Mouse (Mus musculus) layer of hippocampus, adult 2 months (tissue): Measurements from ENCODE around the gene Lst1. TPM values are rescaled to one million over a fixed set of nuclear protein-coding genes. Genes with fewer than 3 reads are reported as not detected.
A peak's percentile ranks its signal among the peaks of the same experiment; 100 is the strongest.

Experiments used
- DNase-seq, 2 experiments: peaks; one replicate each; pipeline ENCODE4 v3.0.0; 2022; ENCODE audit warnings: low spot score in 2 of 2
- H3K27ac ChIP-seq: fragments of 200-600 bp; 2 replicates; pipeline ENCODE4 v1.8.1; 2022
- H3K4me3 ChIP-seq: fragments of 200-600 bp; 2 replicates; pipeline ENCODE4 v1.8.1; 2022; ENCODE audit warnings: mild to moderate bottlenecking
- CTCF ChIP-seq: fragments of 200-600 bp; conservative IDR thresholded peaks from 2 replicates; pipeline ENCODE4 v1.8.1; 2022; ENCODE audit warnings: antibody characterized with exemption, mild to moderate bottlenecking, moderate library complexity
- total RNA-seq, 2 experiments: library from RNA; stranded (reverse); gene quantifications; 2 replicates each; pipeline ENCODE4 v1.2.3; 2021

The Lst1 gene
- total RNA-seq, 2 experiments from 2014 or later, result 6.2 to 8.6 TPM

DNA sequence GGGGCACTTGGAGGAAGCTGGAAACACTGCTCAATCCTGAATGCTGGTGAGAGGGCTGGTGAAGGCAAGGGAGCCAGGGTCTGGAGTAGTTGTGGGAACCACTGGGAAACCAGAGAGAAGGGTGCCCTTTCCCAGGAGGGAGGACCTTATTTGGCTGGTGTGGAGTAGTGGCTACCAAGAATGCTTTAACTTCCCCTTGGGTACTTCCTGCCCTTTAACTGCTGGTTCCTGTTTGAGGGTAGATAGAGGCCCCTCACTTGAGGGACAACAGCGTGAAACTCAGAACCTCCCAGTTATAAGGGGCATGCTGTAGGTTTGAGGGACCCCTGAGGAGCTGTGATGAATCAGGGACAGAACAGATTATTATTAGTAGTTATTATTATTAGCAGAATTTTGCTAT is 947 bp upstream of the Lst1 start:
- Histone ChIP-seq H3K27ac (peak overlapping the region; percentile 47; the same call in 1 of the 2 replicates), H3K4me3 (no peak overlapping the region)
- no peak for TF ChIP-seq CTCF
- DNase-seq, result no peak

DNA sequence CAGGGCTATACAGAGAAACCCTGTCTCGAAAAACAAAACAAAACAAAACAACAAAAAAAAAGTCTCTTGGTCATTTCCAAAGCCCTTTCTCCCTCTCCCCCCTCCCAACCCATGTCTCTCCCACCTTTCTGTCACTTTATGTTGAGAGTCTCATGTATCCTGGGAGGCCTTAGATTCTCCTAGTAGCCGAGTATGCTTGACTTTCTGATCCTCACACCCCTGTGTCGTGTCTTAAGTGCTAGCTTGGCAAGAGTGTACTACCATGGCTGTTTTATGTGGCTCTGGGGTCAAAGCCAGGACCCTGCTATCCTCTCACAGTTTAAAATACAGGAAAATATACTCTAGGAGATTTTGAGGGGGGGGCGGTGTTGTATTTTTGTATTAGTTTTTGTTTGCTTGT is 894 bp downstream of the Lst1 start:
- TF ChIP-seq CTCF, result no peak
- no peak for DNase-seq
- Histone ChIP-seq H3K27ac (no peak overlapping the region), H3K4me3 (no peak overlapping the region)

DNA sequence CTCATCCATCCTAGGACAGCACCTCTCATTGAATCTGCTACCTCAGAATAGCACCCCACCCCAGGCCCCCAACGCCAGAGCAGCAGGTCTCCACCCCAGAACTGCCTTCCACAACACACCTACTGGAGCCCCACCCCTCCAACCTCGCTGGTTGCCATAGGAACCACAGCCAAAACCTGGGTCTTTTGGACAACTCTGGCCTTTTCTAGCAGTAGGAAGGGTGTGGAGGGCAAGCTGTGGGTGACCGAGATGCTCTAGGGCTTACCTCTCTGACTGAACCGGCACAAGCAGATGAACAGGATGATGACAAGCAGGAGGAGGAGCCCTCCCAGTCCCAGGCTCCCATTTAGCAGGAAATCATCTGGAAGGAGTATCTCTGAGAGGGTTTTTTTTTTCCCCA is 1.6 kb downstream of the Lst1 start:
- no peak for TF ChIP-seq CTCF
- peak overlapping the region; percentile 52 for H3K4me3 ChIP-seq
- peak overlapping the region; percentile 74; the same call in 1 of the 2 replicates for H3K27ac ChIP-seq
- no peak for DNase-seq

DNA sequence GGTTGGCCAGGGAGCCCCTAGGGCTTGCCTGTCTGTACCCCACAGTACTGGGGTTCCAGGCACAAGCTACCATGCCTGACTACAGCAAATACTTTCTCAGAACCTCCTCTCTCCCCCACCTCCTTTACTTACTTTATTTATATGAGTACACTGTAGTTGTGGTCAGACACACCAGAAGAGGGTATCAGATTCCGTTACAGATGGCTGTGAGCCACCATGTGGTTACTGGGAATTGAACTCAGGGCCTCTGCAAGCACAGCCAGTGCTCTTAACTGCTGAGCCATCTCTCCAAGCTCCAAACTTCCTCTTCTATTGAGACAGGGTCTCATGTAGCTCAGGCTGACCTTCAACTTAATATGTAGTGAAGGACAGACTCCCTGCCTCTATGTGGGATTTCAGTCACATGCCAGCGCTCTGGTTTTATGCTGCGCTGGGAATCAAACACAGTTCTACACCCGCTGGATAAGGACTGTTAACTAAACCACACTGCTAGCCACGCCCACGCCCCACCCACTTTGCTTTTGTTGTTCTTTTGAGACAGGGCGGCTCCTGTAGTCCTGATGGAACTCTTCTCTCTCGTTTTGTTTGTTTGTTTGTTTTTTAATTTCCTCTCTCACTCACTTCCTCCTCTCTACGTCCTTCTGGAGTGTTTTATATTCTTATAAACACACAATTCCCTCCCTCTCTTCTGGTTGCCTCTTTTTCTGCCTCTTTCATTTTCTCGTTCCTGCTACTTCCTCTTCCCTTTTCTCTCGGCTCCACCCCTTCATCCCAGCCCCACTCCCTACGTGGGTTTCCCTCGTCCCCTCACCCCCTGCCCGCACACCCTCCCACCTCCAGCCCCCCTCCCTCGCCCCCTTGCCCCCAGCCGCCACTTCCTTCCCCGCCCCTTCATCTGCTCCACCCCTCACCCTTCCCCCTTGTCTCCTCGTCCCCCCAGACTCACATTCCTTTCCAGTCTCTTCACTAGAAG is 2.3 kb downstream of the Lst1 start:
- DNase-seq, result no peak
- H3K27ac ChIP-seq, result 0 out of 2 replicates have a peak overlapping the region, but pooled peaks have one; percentile 28
- TF ChIP-seq CTCF, result no peak
- peak overlapping the region; percentile 52 for H3K4me3 ChIP-seq

DNA sequence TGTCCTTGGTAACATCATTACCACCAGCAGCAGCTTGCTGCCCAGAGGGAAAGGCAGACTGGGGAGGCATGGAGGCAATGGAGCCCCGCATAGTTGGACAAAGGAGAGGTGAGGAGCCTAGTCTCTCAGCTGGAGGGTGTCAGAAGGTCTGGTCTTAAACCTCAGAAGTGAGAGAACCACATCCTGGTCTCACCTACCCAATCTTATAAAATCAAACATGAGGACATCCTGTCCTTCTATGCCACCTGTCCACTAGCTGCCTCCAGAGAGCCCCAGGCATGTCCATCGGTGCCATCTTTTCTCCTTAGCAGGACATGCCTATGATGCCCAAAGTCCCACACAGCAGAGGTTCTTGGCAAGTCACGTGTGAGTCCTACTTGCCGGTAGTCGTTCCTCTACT is 8.1 kb downstream of the Lst1 start:
- TF ChIP-seq CTCF, result no peak
- no peak for DNase-seq
- H3K4me3 ChIP-seq, result no peak overlapping the region

DNA sequence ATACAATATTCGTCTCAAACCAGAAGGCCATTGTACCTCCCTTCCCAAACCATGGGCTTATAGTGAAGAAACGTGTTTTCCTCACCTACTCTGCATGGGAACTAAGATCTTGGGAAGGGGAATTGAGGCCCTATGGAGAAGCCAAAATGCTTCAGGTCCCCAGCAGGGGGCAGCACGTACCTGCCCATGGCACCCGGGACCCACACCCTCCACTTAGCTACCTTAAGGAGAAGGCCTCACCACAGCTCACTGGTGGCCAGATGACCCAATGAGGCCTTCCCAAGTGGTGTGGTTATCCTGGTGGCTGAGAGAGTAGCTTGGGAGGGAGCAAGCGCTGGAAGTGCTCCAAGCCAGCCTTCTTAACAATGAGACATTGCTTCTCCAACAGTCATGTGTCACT is 9.7 kb downstream of the Lst1 start:
- Histone ChIP-seq H3K4me3 (no peak overlapping the region), H3K27ac (no peak overlapping the region)
- DNase-seq, result peak in 1 of 2 experiments; percentile 67
- TF ChIP-seq CTCF, result peak; percentile 94

More for the DNA sequence above, 8.1 kb downstream of the Lst1 start:
- H3K27ac ChIP-seq, result no peak overlapping the region

DNA sequence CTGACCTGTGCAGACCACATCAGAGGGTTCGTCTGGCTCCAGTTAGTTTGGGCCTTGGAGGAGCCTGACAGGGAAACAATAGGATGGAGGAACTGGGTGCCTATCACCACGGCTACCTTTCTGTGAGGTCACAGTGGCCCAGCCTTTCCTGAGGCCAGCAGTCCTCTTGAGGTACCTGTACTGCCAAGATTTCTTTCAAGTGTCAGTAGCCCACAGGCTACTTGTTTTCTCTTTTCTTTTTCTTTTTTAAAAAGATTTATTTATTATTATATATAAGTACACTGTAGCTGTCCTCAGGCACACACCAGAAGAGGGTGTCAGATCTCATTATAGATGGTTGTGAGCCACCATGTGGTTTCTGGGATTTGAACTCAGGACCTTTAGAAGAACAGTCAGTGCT is 12.3 kb downstream of the Lst1 start, which contains the start of gene Aif1:
Gene Aif1 (minus strand): TSS at position 101 of the 400 bp plus-strand sequence.
- TF ChIP-seq CTCF, result no peak

DNA sequence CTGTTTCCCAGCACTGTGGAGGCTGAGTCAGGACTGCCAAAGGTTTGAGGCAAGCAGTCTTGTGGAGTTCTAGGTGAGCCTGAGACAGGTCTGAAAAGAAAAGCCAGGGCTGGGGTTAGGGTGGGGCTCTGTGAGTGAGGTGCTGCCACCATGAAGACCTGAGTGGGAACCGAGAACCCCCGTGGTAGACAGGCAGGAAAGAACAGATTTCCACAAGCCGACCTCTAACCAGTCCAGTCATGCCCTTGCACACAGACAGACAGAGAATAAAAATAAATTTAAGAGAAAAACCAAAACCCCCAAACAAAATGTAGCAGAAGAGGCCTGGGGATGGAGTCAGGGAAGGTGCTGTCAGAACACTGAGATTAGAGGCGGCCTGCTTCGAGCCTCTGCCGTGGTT is 12.9 kb downstream of the Lst1 start:
- Histone ChIP-seq H3K27ac (no peak overlapping the region), H3K4me3 (no peak overlapping the region)
- no peak for TF ChIP-seq CTCF
- no peak for DNase-seq

More for the DNA sequence above, 12.3 kb downstream of the Lst1 start, which contains the start of gene Aif1:
- no peak within 1 kb of the TSS for H3K4me3 ChIP-seq
- DNase-seq, result no peak
- no peak within 1 kb of the TSS for H3K27ac ChIP-seq

DNA sequence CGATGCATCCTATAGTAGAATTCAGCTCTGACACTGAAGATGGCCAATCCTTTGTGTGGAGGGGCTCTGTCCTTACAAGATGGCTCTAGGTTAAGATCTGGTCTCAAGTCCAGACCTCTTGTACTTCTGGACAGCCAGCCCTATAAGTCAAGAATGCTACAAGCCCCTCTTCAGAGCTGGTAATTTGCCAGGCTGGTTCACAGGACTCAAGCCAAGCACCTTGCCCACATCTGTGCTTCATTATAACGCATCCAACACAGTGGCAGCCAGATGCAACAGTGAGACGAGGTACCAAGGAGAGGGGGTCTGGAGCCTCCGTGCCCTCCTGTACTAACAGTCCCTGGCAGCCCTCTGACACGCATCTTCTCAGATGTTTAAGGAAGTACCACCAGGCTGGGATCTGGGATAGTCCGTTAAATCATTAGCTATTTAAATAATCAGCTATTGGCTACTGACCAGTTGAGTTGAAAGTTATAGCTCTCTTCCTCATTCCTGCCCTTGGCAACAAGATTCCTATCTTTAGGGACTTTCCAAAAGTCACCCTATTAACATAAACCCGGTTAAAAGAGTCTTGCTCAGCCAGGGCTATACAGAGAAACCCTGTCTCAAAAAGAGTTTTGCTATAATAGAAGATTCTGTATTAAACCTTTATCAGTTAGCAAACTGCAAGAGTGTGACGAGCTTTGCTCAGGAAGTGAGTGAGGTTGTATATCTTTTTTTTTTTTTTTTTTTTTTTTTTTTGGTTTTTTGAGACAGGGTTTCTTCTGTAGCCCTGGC is 13.8 kb downstream of the Lst1 start:
- no peak overlapping the region for H3K4me3 ChIP-seq
- no peak for TF ChIP-seq CTCF
- H3K27ac ChIP-seq, result peak overlapping the region; percentile 52; the same call in 1 of the 2 replicates
- no peak for DNase-seq

DNA sequence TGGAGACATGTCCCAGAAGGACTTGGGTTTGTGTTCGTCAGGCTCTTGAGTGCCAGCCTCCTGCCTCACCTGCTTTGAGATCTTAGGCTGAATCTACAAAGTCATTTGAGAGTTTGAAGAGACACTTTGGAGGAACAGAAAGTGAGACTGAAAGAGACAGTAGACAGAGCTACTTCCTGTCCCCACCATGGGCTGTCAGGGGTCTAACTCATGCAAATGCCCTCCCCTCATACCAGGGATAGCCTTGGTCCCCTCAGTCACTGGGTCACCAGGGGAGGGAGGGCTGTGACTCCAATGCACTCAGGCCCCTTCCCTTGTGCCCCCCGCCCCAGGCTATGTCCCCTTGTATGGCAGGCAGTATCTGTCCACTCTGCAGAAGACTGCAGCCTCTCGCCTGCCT is 14.9 kb downstream of the Lst1 start:
- DNase-seq, result no peak
- Histone ChIP-seq H3K4me3 (no peak overlapping the region), H3K27ac (peak overlapping the region; percentile 52)
- TF ChIP-seq CTCF, result no peak

DNA sequence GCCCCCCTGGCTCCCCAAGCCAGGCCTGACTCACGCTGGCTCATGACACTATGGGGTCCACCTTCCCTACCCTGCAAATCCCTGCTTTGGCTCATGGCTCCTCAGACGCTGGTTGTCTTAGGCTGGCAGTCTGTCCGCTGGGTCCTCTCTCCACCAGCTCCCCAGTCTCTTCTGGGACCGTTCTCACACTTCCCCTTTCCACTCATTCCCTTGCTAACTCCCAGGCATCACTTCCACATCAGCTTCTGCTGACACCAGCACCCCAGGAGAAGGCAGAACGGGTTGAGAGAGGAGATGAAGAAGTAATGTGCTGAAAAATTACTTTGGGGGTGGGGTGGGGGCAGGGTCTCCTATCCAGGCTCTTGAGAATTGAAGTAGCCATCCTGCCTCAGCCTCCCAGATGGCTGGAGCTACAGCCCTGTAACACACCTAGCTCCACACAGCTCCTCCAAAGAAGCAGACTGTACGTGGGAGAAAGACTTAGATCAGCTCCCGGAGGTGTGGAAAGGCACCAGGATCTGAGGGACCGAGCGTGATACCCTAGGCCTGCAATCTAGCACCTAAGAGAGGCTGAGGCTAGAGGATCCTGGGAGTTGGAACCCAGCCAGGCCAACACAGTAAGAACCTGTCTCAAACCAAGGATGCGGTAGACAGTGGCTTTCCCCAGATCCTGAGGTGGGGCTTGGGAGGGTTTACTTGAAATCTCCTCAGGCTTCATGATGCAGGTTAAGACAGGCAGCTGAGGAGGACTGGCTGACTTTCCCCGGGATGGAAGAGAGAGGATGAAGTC is 15.6 kb downstream of the Lst1 start:
- peak overlapping the region; percentile 67 for H3K27ac ChIP-seq
- DNase-seq, result no peak
- TF ChIP-seq CTCF, result no peak
- no peak overlapping the region; the same call in 1 of the 2 replicates for H3K4me3 ChIP-seq

DNA sequence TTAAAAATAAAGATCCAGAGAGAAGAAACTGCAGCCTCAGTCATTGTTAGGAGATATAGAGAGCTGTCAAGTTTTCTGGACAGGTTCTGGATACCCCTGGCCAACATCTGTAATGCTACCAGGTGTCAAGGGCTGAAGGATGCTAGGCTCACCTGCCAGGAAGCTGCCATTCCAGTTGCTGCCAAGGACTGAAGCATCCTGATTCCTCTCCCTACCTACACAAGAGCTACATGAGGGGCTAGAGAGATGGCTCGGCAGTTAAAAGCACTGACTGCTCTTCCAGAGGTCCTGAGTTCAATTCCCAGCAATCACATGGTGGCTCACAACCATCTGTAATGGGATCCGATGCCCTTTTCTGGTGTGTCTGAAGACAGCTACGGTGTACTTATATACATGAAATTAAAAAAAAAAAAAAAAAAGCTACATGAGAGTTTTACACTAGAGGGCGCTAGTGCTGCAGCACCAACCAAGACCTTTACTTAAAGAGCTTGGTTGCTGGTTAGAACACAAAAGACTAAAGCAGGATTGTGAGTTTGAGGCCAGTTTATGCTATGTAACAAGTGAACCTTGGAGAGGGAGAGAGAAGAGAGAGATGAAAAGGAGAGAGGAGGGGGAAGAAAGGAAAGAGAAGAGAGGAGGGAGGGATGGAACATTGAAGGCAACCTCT is 19.6 kb downstream of the Lst1 start:
- peak overlapping the region; percentile 81 for H3K27ac ChIP-seq
- no peak overlapping the region for H3K4me3 ChIP-seq
- no peak for DNase-seq
- TF ChIP-seq CTCF, result peak; percentile 85
